ENCODE assay signal across 27 mouse cellular contexts in the genomic region with DNA sequence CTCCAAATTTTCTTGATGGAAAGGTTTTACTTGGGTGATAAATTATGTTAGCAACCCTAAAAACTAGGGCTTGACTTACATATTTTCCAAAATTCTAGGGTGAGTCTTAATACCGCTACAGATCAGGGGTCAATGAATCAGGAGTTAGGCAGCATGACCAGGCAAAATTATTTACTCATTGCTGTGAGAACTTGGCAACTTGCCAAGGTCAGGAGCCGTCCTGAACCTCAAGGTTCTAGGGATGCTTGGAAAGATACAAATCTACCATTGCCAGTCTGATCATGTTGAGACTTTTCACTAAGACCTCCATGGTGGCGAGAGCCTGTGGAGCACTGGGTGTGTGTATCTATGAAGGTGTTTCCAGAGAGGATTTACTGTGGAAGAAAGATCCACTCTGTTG. TPM values are rescaled to one million over a fixed set of nuclear protein-coding genes. Genes with fewer than 3 reads are reported as not detected.
DNase-seq lines count a peak whose midpoint lies in the region; ATAC-seq lines count a peak whose summit lies in the region.
"Had no signal": no experiment of that assay in that cellular context is flagged by ENCODE, and none has a peak within 500 bp of the region (broad histone marks: within the 10 kb centered on the region; RNA-seq: fewer than 3 reads in every experiment).

No protein-coding gene starts in this region.

- no peak overlapping the region for H3K4me3 ChIP-seq in hindbrain, embryonic 12.5 days
- no peak overlapping the region for H3K4me3 ChIP-seq in hindbrain, embryonic 14.5 days (replicated peaks; ENCODE audit: low read length)
- H3K4me3 ChIP-seq: embryonic facial prominence, embryonic 15.5 days; heart, embryonic 15.5 days; hindbrain, embryonic 15.5 days; limb, embryonic 13.5 days; megakaryocyte, embryonic 14.5 days; stomach, embryonic 15.5 days had no signal

- no peaks in the 10 kb centered on the region for H3K27me3 ChIP-seq in hindbrain, embryonic 12.5 days
- H3K27me3 ChIP-seq in hindbrain, embryonic 14.5 days (ENCODE audit: control insufficient read depth, insufficient read depth, low read length) = no peaks in the 10 kb centered on the region
- H3K27me3 ChIP-seq: embryonic facial prominence, embryonic 15.5 days; hindbrain, embryonic 15.5 days; stomach, embryonic 15.5 days had no signal

- no peak for DNase-seq in hindbrain, embryonic 14.5 days (ENCODE audit: low spot score)
- DNase-seq in NIH3T3 (ENCODE audit: low read depth) = peak; percentile 11
- DNase-seq in adrenal gland, adult 2 months = peak; percentile 58
- DNase-seq in fibroblast of lung, adult 2 months (ENCODE audit: low read depth) = peak; percentile 9
- DNase-seq in layer of hippocampus, adult 9-10 months (ENCODE audit: low spot score) = no peak
- DNase-seq: cerebellum, adult 9-11 months; heart, adult 18-20 months; kidney, adult 11 months; kidney, postnatal 14 days; layer of hippocampus, adult 9-11 months; lung, postnatal 10 days; right cerebral cortex, postnatal 14 days; thymus, adult 2 months had no signal

- H3K9me3 ChIP-seq in hindbrain, embryonic 12.5 days (replicated peaks) = no peaks in the 10 kb centered on the region
- no peaks in the 10 kb centered on the region for H3K9me3 ChIP-seq in hindbrain, embryonic 14.5 days (ENCODE audit: control insufficient read depth, low read length)
- H3K9me3 ChIP-seq: embryonic facial prominence, embryonic 15.5 days; G1E; heart, embryonic 15.5 days; hindbrain, embryonic 15.5 days; limb, embryonic 13.5 days; megakaryocyte, embryonic 14.5 days; stomach, embryonic 15.5 days had no signal

- H3K36me3 ChIP-seq in hindbrain, embryonic 12.5 days = no peaks in the 10 kb centered on the region
- no peaks in the 10 kb centered on the region for H3K36me3 ChIP-seq in hindbrain, embryonic 14.5 days (replicated peaks; ENCODE audit: control insufficient read depth, insufficient read depth)
- H3K36me3 ChIP-seq: embryonic facial prominence, embryonic 15.5 days; G1E; heart, embryonic 15.5 days; hindbrain, embryonic 15.5 days; limb, embryonic 13.5 days; stomach, embryonic 15.5 days had no signal

- H3K9ac ChIP-seq in hindbrain, embryonic 12.5 days = no peak overlapping the region
- H3K9ac ChIP-seq in hindbrain, embryonic 14.5 days = no peak overlapping the region
- H3K9ac ChIP-seq: embryonic facial prominence, embryonic 15.5 days; heart, embryonic 15.5 days; hindbrain, embryonic 15.5 days; limb, embryonic 13.5 days; stomach, embryonic 15.5 days had no signal

- WGBS in hindbrain, embryonic 12.5 days = 67% methylated on average over 3 of the region's 3 CpGs
- 66% methylated on average over 3 of the region's 3 CpGs for WGBS in hindbrain, embryonic 14.5 days

- H3K4me2 ChIP-seq in hindbrain, embryonic 12.5 days (replicated peaks) = no peak overlapping the region
- H3K4me2 ChIP-seq in hindbrain, embryonic 14.5 days (replicated peaks) = no peak overlapping the region
- H3K4me2 ChIP-seq: embryonic facial prominence, embryonic 15.5 days; heart, embryonic 15.5 days; limb, embryonic 13.5 days; stomach, embryonic 15.5 days had no signal

- peak overlapping the region; percentile 50 for H3K27ac ChIP-seq in hindbrain, embryonic 12.5 days
- no peak overlapping the region for H3K27ac ChIP-seq in hindbrain, embryonic 14.5 days
- H3K27ac ChIP-seq: embryonic facial prominence, embryonic 15.5 days; heart, embryonic 15.5 days; hindbrain, embryonic 15.5 days; limb, embryonic 13.5 days; stomach, embryonic 15.5 days had no signal

- peaks cover 16% of the 10 kb centered on the region for H3K4me1 ChIP-seq in hindbrain, embryonic 12.5 days
- peaks cover 13% of the 10 kb centered on the region for H3K4me1 ChIP-seq in hindbrain, embryonic 14.5 days (replicated peaks; ENCODE audit: control insufficient read depth, insufficient read depth, low read length)
- H3K4me1 ChIP-seq: heart, embryonic 15.5 days; stomach, embryonic 15.5 days had no signal

- no peak for ATAC-seq in hindbrain, embryonic 12.5 days (ENCODE audit: low FRiP score)
- ATAC-seq in hindbrain, embryonic 14.5 days (ENCODE audit: low FRiP score) = no peak
- ATAC-seq in megakaryocyte, adult 5-6 weeks (ENCODE audit: poor library complexity, severe bottlenecking) = no peak
- ATAC-seq: CD4-positive, CD25-positive, alpha-beta regulatory T cell, adult 4 months had no signal

RNA-seq across cellular contexts. Expression of gene Gpr83, which starts 11.5 kb away (rescaled TPM):
- polyA plus RNA-seq in hindbrain, embryonic 12.5 days (2016; fragmentation: Nextera tagmentation; extraction: Ambion mirVana) = 1.6 and 1.7 TPM in 2 replicates
- polyA plus RNA-seq in hindbrain, embryonic 14.5 days (2014; fragmentation: Nextera tagmentation; extraction: Ambion mirVana) = 1.3 and 1.4 TPM in 2 replicates
- total RNA-seq in adrenal gland, adult 2 months (2021) = not detected
- polyA plus RNA-seq in adrenal gland, adult 2 months (2012; rRNA removed) = 0.20 and 0.31 TPM in 2 replicates
- total RNA-seq in megakaryocyte, adult 5-6 weeks (2015) = not detected in 2 replicates
- total RNA-seq in megakaryocyte, adult 5-6 weeks (2017) = not detected in 2 replicates
- total RNA-seq: gastrocnemius, adult 8-10 months; heart, adult 18-20 months had no signal
- polyA plus RNA-seq: G1E had no signal

RNA-seq across cellular contexts. Expression of gene Izumo1r, which starts 32.2 kb away (rescaled TPM):
- not detected in 2 replicates for polyA plus RNA-seq in hindbrain, embryonic 12.5 days (2016; fragmentation: Nextera tagmentation; extraction: Ambion mirVana)
- not detected in 2 replicates for polyA plus RNA-seq in hindbrain, embryonic 14.5 days (2014; fragmentation: Nextera tagmentation; extraction: Ambion mirVana)
- total RNA-seq in adrenal gland, adult 2 months (2021) = not detected
- 0.17 TPM in 1 of 2 replicates, not detected in the other for polyA plus RNA-seq in adrenal gland, adult 2 months (2012; rRNA removed)
- total RNA-seq in megakaryocyte, adult 5-6 weeks (2015) = 0.50 TPM in 1 of 2 replicates, not detected in the other
- 0.48 and 0.77 TPM in 2 replicates for total RNA-seq in megakaryocyte, adult 5-6 weeks (2017)
- total RNA-seq: gastrocnemius, adult 8-10 months; left cerebral cortex, adult 8-10 months had no signal
- polyA plus RNA-seq: forebrain, embryonic 16.5 days; G1E; hindbrain, embryonic 15.5 days; liver, embryonic 16.5 days; stomach, embryonic 15.5 days had no signal

Comparison
In these comparisons a context has a peak if more than half of its experiments do, and no peak if none do; other contexts are left out.
1. DNase-seq: peak in NIH3T3 (single experiment), adrenal gland, adult 2 months (single experiment) and fibroblast of lung, adult 2 months (single experiment); none in hindbrain, embryonic 14.5 days (single experiment) and layer of hippocampus, adult 9-10 months (single experiment).